Mouse (Mus musculus) left cerebral cortex, adult 18-20 months (tissue): ENCODE results near the gene Crtac1. TPM values are rescaled to one million over a fixed set of nuclear protein-coding genes. Genes with fewer than 3 reads are reported as not detected.

Experiments
- DNase-seq, 2 experiments: peaks; one replicate each; pipeline ENCODE4 v3.0.0; 2021 to 2022; ENCODE audit warnings: low spot score in 2 of 2, mixed read lengths in 1 of 2
- total RNA-seq, 2 experiments: library from RNA; stranded (reverse); gene quantifications; 2 replicates each; pipeline ENCODE4 v1.2.3; 2021

Crtac1 gene
- total RNA-seq, 2 experiments from 2014 or later = 61.1 to 68.7 TPM

GRCm38 (mm10) chr19:42290954-42291661 lies 140.5 kb downstream of the Crtac1 start:
- peak; percentile 13 to 46 for DNase-seq

- DNase-seq = no peak
Observed at GRCm38 (mm10) chr19:42288361-42288760, 143.2 kb downstream of the Crtac1 start.

GRCm38 (mm10) chr19:42284178-42284577 lies 147.4 kb downstream of the Crtac1 start:
- no peak for DNase-seq

GRCm38 (mm10) chr19:42279611-42280010 lies 152.0 kb downstream of the Crtac1 start:
- DNase-seq = no peak

GRCm38 (mm10) chr19:42278461-42278860 lies 153.1 kb downstream of the Crtac1 start:
- no peak for DNase-seq

- no peak for DNase-seq
Observed at GRCm38 (mm10) chr19:42277288-42277687, 154.3 kb downstream of the Crtac1 start.

- peak; percentile 89 to 93 for DNase-seq
Observed at GRCm38 (mm10) chr19:42272003-42272963, 159.3 kb downstream of the Crtac1 start.

GRCm38 (mm10) chr19:42271182-42271581 lies 160.4 kb downstream of the Crtac1 start:
- no peak for DNase-seq

GRCm38 (mm10) chr19:42270119-42270518 lies 161.5 kb downstream of the Crtac1 start:
- DNase-seq = no peak

GRCm38 (mm10) chr19:42268337-42268736 lies 163.2 kb downstream of the Crtac1 start:
- no peak for DNase-seq

- no peak for DNase-seq
Observed at GRCm38 (mm10) chr19:42263524-42263923, 168.1 kb downstream of the Crtac1 start.

GRCm38 (mm10) chr19:42260486-42260885 lies 171.1 kb downstream of the Crtac1 start:
- no peak for DNase-seq

- peak; percentile 26 to 47 for DNase-seq
Observed at GRCm38 (mm10) chr19:42258596-42258995, 173.0 kb downstream of the Crtac1 start.

- DNase-seq = peak in 1 of 2 experiments; percentile 34
Observed at GRCm38 (mm10) chr19:42258031-42258430, 173.6 kb downstream of the Crtac1 start.

GRCm38 (mm10) chr19:42257241-42257635 lies 174.3 kb downstream of the Crtac1 start:
- peak in 1 of 2 experiments; percentile 43 for DNase-seq

GRCm38 (mm10) chr19:42256611-42257240 lies 174.9 kb downstream of the Crtac1 start:
- peak; percentile 46 to 59 for DNase-seq

- peak; percentile 48 to 69 for DNase-seq
Observed at GRCm38 (mm10) chr19:42255784-42256610, 175.6 kb downstream of the Crtac1 start.

- peak in 1 of 2 experiments; percentile 58 for DNase-seq
Observed at GRCm38 (mm10) chr19:42255438-42255783, 176.2 kb downstream of the Crtac1 start.

- no peak for DNase-seq
Observed at GRCm38 (mm10) chr19:42249976-42250914, 181.3 kb downstream of the Crtac1 start.

GRCm38 (mm10) chr19:42247519-42247918 lies 184.1 kb downstream of the Crtac1 start, which contains the start of gene Golga7b:
Golga7b (plus strand) TSS chr19:42247574.
- no peak for DNase-seq
